Mouse (Mus musculus) heart, embryonic 14.5 days (tissue): ENCODE measurements around the gene Efcab1. TPM values are rescaled to one million over a fixed set of nuclear protein-coding genes. Genes with fewer than 3 reads are reported as not detected.

Source experiments
- ATAC-seq: fragments of 200-750 bp; cut with Nextera tagmentation; 2 replicates; pipeline ENCODE4 v1.8.0; 2017; ENCODE audit warnings: low read depth, moderate TSS enrichment; ENCODE audit not compliant: insufficient number of reproducible peaks, insufficient read depth, low FRiP score
- H3K27ac ChIP-seq, 2 experiments: fragments of 200-500 bp in 1 of 2; fragments of 300-500 bp in 1 of 2; sonication (generic) in 1 of 2; replicated peaks in 1 of 2; 2 replicates each; pipeline ENCODE4 v1.5.1; 2012 to 2014; ENCODE audit warnings: low read depth in 2 of 2, low read length in 2 of 2, control low read depth in 1 of 2, mild to moderate bottlenecking in 1 of 2, mixed read lengths in 1 of 2; ENCODE audit not compliant: control insufficient read depth in 1 of 2, insufficient read depth in 1 of 2
- H3K27me3 ChIP-seq: fragments of 300-500 bp; sonication (generic); 2 replicates; pipeline ENCODE4 v1.6.1; 2014; ENCODE audit warnings: mild to moderate bottlenecking, low read length, control low read depth; ENCODE audit not compliant: control insufficient read depth, insufficient read depth
- H3K36me3 ChIP-seq: fragments of 300-500 bp; sonication (generic); 2 replicates; pipeline ENCODE4 v1.6.1; 2014; ENCODE audit warnings: mild to moderate bottlenecking, control low read depth, low read length, mixed read lengths; ENCODE audit not compliant: control insufficient read depth, insufficient read depth
- H3K4me1 ChIP-seq, 2 experiments: fragments of 200-500 bp in 1 of 2; fragments of 300-500 bp in 1 of 2; sonication (generic) in 1 of 2; 2 replicates each; pipeline ENCODE4 v1.6.1; 2012 to 2014; ENCODE audit warnings: low read length in 2 of 2, control low read depth in 1 of 2, mixed read lengths in 1 of 2; ENCODE audit not compliant: control insufficient read depth in 2 of 2, insufficient read depth in 2 of 2
- H3K4me2 ChIP-seq: fragments of 300-500 bp; sonication (generic); 2 replicates; pipeline ENCODE4 v1.6.1; 2014; ENCODE audit warnings: mild to moderate bottlenecking, low read length
- H3K4me3 ChIP-seq, 2 experiments: fragments of 200-500 bp in 1 of 2; fragments of 300-500 bp in 1 of 2; sonication (generic) in 1 of 2; 2 replicates each; pipeline ENCODE4 v1.5.1; 2012 to 2014; ENCODE audit warnings: low read length in 2 of 2, mild to moderate bottlenecking in 2 of 2, control low read depth in 1 of 2, low read depth in 1 of 2, moderate library complexity in 1 of 2; ENCODE audit not compliant: control insufficient read depth in 1 of 2, insufficient read depth in 1 of 2
- H3K9ac ChIP-seq: fragments of 300-500 bp; sonication (generic); 2 replicates; pipeline ENCODE4 v1.6.1; 2014; ENCODE audit warnings: mild to moderate bottlenecking, low read length
- H3K9me3 ChIP-seq: fragments of 300-500 bp; sonication (generic); 2 replicates; pipeline ENCODE4 v1.6.1; 2016; ENCODE audit warnings: low read length, control low read depth; ENCODE audit not compliant: control insufficient read depth
- WGBS: fragments of 180-500 bp; shearing (Covaris S2); extraction: QIAGEN DNeasy Blood & Tissue Kit; methylation state at CpG from one replicate; pipeline ENCODE4 v1.1.7; 2014; 5-methylcytosine and 5-hydroxymethylcytosine counted together
- polyA plus RNA-seq: library from polyadenylated mRNA; unstranded; fragments of >200 nt; fragmentation: Nextera tagmentation; extraction: Ambion mirVana; gene quantifications from 2 replicates; pipeline ENCODE4 v1.2.1, GENCODE M21; 2014

Efcab1 gene
- polyA plus RNA-seq, result 1.2 and 1.4 TPM in 2 replicates

DNA sequence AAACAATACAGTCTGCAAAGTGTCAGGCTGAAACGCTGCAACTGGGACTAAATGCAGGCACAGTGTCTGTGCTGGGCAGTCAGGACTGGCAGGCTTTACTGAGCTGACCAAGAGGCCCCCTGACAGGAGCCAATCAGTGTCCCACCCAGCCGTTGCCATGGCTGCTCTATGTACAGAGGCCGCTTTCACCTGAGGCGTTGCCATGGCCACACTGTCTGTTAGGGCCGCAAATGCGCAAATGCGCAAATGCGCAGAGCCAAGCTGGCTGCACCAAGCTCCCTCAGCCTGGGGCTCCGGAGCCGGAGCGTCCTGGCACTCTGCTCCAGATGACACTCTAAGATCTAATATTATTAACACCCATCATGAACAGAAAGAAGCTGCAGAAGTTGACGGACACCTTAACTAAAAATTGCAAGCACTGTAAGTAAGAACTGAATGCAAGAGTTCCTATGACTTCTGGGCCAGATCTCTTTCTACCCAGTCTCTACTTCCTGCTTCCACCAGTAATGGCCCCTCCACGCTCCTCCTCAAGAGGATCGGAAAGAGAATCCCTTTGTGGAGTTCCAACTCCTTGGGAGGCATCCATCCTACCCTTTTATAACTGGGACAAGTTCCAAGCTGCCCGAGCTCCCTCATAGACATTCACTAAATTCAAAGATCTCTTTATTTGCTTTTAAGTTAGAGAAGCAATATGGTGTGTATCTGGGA lies at the start of gene Efcab1:
Gene Efcab1 (plus strand): TSS at position 214 of the 708 bp plus-strand sequence.
- Histone ChIP-seq H3K27ac (no peak within 1 kb of the TSS), H3K4me3 (peak within 1 kb of the TSS; percentile 2 to 17), H3K27me3 (no peaks in the 10 kb centered on the region), H3K4me2 (peak within 1 kb of the TSS; percentile 61), H3K4me1 (0 out of 4 replicates have a peak, but pooled peaks cover 0 to 3% of the 10 kb centered on the region in 2 experiments), H3K9ac (no peak within 1 kb of the TSS; the same call in 1 of the 2 replicates), H3K9me3 (no peaks in the 10 kb centered on the region), H3K36me3 (no peaks in the 10 kb centered on the region)
- 11% methylated on average over 15 of the region's 15 CpGs for WGBS
- ATAC-seq, result peak; percentile 81

GRCm38 (mm10) chr16:14859443-14859842 lies 47.0 kb upstream of the Efcab1 start:
- no peak overlapping the region for H3K4me3 ChIP-seq
- ATAC-seq, result no peak
- no peaks in the 10 kb centered on the region for H3K27me3 ChIP-seq
- H3K4me1 ChIP-seq, result no peaks in the 10 kb centered on the region
- H3K9me3 ChIP-seq, result no peaks in the 10 kb centered on the region
- no peaks in the 10 kb centered on the region for H3K36me3 ChIP-seq
- H3K27ac ChIP-seq, result no peak overlapping the region
- no peak overlapping the region for H3K9ac ChIP-seq
- H3K4me2 ChIP-seq, result no peak overlapping the region

DNA sequence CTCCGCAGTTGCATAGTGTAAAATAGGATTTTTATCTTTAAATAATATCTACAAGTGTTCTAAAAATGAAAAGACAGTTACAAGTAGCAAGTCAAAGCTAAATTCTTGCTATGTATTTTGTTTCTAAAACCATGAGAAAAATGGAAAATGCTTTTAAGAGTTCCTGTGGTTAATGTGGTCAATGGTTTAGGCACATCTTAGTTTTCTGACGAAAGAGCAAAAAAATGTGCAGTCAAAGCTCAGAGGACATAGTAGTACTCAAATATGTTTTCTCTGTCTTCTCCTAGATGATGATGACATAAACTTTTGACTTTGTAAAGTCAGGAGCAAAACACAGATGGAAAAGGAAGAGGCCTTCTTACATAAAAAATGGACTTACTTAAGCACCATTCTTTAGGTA lies 21.5 kb upstream of the Efcab1 start:
- Histone ChIP-seq H3K27ac (no peak overlapping the region), H3K4me3 (no peak overlapping the region), H3K9me3 (no peaks in the 10 kb centered on the region), H3K4me1 (no peaks in the 10 kb centered on the region), H3K36me3 (no peaks in the 10 kb centered on the region), H3K4me2 (no peak overlapping the region), H3K27me3 (no peaks in the 10 kb centered on the region), H3K9ac (no peak overlapping the region)
- no peak for ATAC-seq
- 84% methylated on average over 2 of the region's 2 CpGs for WGBS

GRCm38 (mm10) chr16:14885372-14885771 lies 21.0 kb upstream of the Efcab1 start:
- H3K27ac ChIP-seq, result no peak overlapping the region
- H3K4me2 ChIP-seq, result no peak overlapping the region
- H3K27me3 ChIP-seq, result no peaks in the 10 kb centered on the region
- no peak for ATAC-seq
- H3K36me3 ChIP-seq, result no peaks in the 10 kb centered on the region
- H3K9ac ChIP-seq, result no peak overlapping the region
- H3K9me3 ChIP-seq, result no peaks in the 10 kb centered on the region
- H3K4me3 ChIP-seq, result no peak overlapping the region
- WGBS, result 65% methylated on average over 1 of the region's 1 CpGs
- H3K4me1 ChIP-seq, result no peaks in the 10 kb centered on the region

- ATAC-seq, result no peak
- Histone ChIP-seq H3K27ac (no peak overlapping the region), H3K9ac (no peak overlapping the region), H3K4me1 (peaks cover 0 to 12% of the 10 kb centered on the region in 2 experiments; a peak in 1 of 4 replicates), H3K36me3 (no peaks in the 10 kb centered on the region), H3K4me3 (no peak overlapping the region), H3K4me2 (no peak overlapping the region), H3K27me3 (no peaks in the 10 kb centered on the region), H3K9me3 (no peaks in the 10 kb centered on the region)
- WGBS, result 58% methylated on average over 3 of the region's 3 CpGs
Measured at GRCm38 (mm10) chr16:14892492-14892891, 13.9 kb upstream of the Efcab1 start.

DNA sequence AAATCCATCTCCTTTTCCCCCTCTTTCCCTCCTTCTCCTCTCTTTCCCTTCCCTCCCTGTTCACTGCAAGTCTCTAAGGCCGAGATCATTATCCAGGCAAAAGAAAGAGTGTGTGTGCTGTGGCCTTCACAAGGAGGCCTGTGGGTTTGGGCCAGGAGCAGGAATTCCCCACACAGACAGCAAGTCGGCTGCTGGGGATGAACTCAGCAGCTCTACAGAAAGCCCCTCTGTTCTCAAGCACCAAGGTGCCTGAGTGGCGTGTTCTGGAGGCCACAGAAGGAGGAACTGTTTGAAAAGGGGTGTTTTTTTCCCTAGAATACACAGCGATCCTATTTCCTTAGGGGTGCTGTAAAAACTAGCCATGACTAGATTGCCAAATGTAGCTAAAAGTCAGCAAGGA lies 12.5 kb upstream of the Efcab1 start:
- Histone ChIP-seq H3K36me3 (no peaks in the 10 kb centered on the region), H3K27ac (no peak overlapping the region), H3K9ac (no peak overlapping the region), H3K27me3 (no peaks in the 10 kb centered on the region), H3K9me3 (no peaks in the 10 kb centered on the region), H3K4me1 (peaks cover 0 to 12% of the 10 kb centered on the region in 2 experiments; a peak in 1 of 4 replicates), H3K4me2 (no peak overlapping the region), H3K4me3 (no peak overlapping the region)
- WGBS, result 64% methylated on average over 4 of the region's 4 CpGs
- ATAC-seq, result no peak

DNA sequence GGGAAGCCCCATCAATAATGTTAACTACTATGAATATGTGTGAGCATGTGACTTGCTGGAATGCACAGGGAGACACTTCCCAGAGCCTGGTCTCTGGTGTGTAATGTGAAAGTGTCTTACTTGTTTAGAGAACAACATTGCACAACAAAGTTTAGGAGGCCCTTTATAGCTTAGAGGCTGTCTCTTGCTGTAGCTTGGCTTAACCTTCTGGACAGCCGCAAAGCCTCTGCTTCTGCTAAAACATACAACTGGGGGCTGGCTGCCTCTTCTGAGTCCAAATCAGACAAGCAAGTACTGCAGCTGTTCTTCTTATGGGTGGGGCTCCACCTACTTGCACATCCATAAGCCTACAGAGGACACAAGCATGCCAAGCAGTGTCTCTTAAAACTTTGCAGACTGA lies 11.7 kb upstream of the Efcab1 start:
- Histone ChIP-seq H3K4me1 (peaks cover 0 to 12% of the 10 kb centered on the region in 2 experiments; a peak in 1 of 4 replicates), H3K36me3 (no peaks in the 10 kb centered on the region), H3K9me3 (no peaks in the 10 kb centered on the region), H3K27ac (no peak overlapping the region), H3K4me3 (no peak overlapping the region), H3K9ac (no peak overlapping the region), H3K4me2 (no peak overlapping the region), H3K27me3 (no peaks in the 10 kb centered on the region)
- ATAC-seq, result no peak
- WGBS, result 83% methylated on average over 1 of the region's 1 CpGs

DNA sequence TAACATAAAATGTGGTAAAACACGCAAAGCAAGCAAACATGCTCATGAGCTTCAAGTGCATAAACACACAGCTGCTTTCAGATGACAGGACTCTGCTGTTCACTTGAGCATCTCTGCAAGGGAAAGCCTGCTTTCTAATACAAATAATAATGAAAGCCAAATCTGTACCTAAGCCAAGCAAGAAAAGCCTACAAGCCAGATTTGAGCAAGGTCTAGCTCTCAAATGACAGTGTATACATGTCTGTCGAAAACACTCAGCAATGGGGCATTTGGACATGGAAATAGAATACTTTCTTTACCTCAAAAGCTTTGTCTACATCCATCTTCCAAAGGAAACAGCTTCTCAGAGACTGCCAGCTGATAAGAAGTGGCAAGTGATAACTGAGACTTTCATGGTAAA lies 10.9 kb upstream of the Efcab1 start:
- Histone ChIP-seq H3K9ac (no peak overlapping the region), H3K27ac (0 out of 4 replicates have a peak overlapping the region, but pooled peaks of 1 of the 2 experiments have one; percentile 14), H3K9me3 (no peaks in the 10 kb centered on the region), H3K36me3 (no peaks in the 10 kb centered on the region), H3K4me1 (peaks cover 0 to 12% of the 10 kb centered on the region in 2 experiments; a peak in 1 of 4 replicates), H3K4me3 (no peak overlapping the region), H3K27me3 (no peaks in the 10 kb centered on the region), H3K4me2 (no peak overlapping the region)
- WGBS, result 53% methylated on average over 2 of the region's 2 CpGs
- ATAC-seq, result no peak
